Mouse (Mus musculus): ENCODE results near the gene AL732309.1. TPM values are rescaled to one million over a fixed set of nuclear protein-coding genes. Genes with fewer than 3 reads are reported as not detected.
A peak's percentile ranks its signal among the peaks of the same experiment; 100 is the strongest.
"Not testable (repeated sequence)": the region's sequence is repeated elsewhere in the genome, so short reads cannot be mapped to it uniquely, and the experiment has no call there.

The AL732309.1 gene
- total RNA-seq, 2 experiments from 2014 or later, result 1.3 to 1.8 TPM

- DNase-seq, result no peak
These were observed 20.6 kb upstream of the AL732309.1 start for GRCm38 (mm10) chr2:25267241-25267640.

- peak; percentile 51 for DNase-seq
These were observed 20.1 kb upstream of the AL732309.1 start for GRCm38 (mm10) chr2:25266720-25267119.

GRCm38 (mm10) chr2:25265897-25266656, 19.4 kb upstream of the AL732309.1 start:
- DNase-seq, result no peak

GRCm38 (mm10) chr2:25264851-25265250, 18.2 kb upstream of the AL732309.1 start:
- DNase-seq, result no peak

- no peak for DNase-seq
These were observed 17.6 kb upstream of the AL732309.1 start for GRCm38 (mm10) chr2:25264286-25264660.

GRCm38 (mm10) chr2:25263623-25264285, 17.1 kb upstream of the AL732309.1 start:
- no peak for DNase-seq

- DNase-seq, result peak; percentile 36
These were observed 16.3 kb upstream of the AL732309.1 start for GRCm38 (mm10) chr2:25262795-25263622.

GRCm38 (mm10) chr2:25262291-25262767, 15.7 kb upstream of the AL732309.1 start, which contains the start of gene Tprn:
TSS of gene Tprn (plus strand) at chr2:25262618.
- DNase-seq, result peak; percentile 93

- DNase-seq, result no peak
These were observed 15.2 kb upstream of the AL732309.1 start for GRCm38 (mm10) chr2:25261870-25262269.

GRCm38 (mm10) chr2:25258887-25259286, 12.2 kb upstream of the AL732309.1 start:
- no peak for DNase-seq

GRCm38 (mm10) chr2:25257250-25257649, 10.6 kb upstream of the AL732309.1 start:
- not testable (repeated sequence) for DNase-seq

- peak; percentile 67 for DNase-seq
These were observed 9.9 kb upstream of the AL732309.1 start for GRCm38 (mm10) chr2:25256443-25257109.

GRCm38 (mm10) chr2:25255284-25255779, 8.7 kb upstream of the AL732309.1 start, which contains the start of gene Tmem203:
TSS of gene Tmem203 (plus strand) at chr2:25255439.
- DNase-seq, result peak; percentile 88

GRCm38 (mm10) chr2:25252331-25252730, 5.7 kb upstream of the AL732309.1 start:
- no peak for DNase-seq

- no peak for DNase-seq
These were observed 2.5 kb downstream of the AL732309.1 start for GRCm38 (mm10) chr2:25244144-25244543.

GRCm38 (mm10) chr2:25243342-25243741, 3.3 kb downstream of the AL732309.1 start:
- no peak for DNase-seq

GRCm38 (mm10) chr2:25242101-25242506, 4.6 kb downstream of the AL732309.1 start, which contains the start of the genes Rnf208 and Cysrt1:
TSS of gene Rnf208 (plus strand) at chr2:25242255.
TSS of gene Cysrt1 (minus strand) at chr2:25242452.
- DNase-seq, result no peak

- DNase-seq, result no peak
These were observed 5.3 kb downstream of the AL732309.1 start for GRCm38 (mm10) chr2:25241438-25241775.

GRCm38 (mm10) chr2:25240723-25241437, 5.8 kb downstream of the AL732309.1 start:
- peak; percentile 59 for DNase-seq

- no peak for DNase-seq
These were observed 6.4 kb downstream of the AL732309.1 start for GRCm38 (mm10) chr2:25240310-25240709.

- no peak for DNase-seq
These were observed 6.9 kb downstream of the AL732309.1 start for GRCm38 (mm10) chr2:25239766-25240165.

Measured in heart, postnatal 4 days (tissue).